Mouse (Mus musculus) small intestine, adult 2 months (tissue): ENCODE results near the gene Bst1. TPM values are rescaled to one million over a fixed set of nuclear protein-coding genes. Genes with fewer than 3 reads are reported as not detected.
A peak's percentile ranks its signal among the peaks of the same experiment; 100 is the strongest.

Experiments
- H3K27ac ChIP-seq: fragments of 200-500 bp; 2 replicates; pipeline ENCODE4 v1.5.1; 2012; ENCODE audit warnings: low read depth, low read length, control low read depth, inconsistent platforms; ENCODE audit not compliant: insufficient read depth
- H3K27me3 ChIP-seq: fragments of 200-500 bp; 2 replicates; pipeline ENCODE4 v1.6.1; 2012; ENCODE audit warnings: mild to moderate bottlenecking, moderate library complexity, low read length, inconsistent platforms; ENCODE audit not compliant: control insufficient read depth, insufficient read depth
- H3K36me3 ChIP-seq: fragments of 200-500 bp; 2 replicates; pipeline ENCODE4 v1.6.1; 2012; ENCODE audit warnings: mild to moderate bottlenecking, low read length, control low read depth, inconsistent platforms; ENCODE audit not compliant: control insufficient read depth, insufficient read depth
- H3K4me1 ChIP-seq: fragments of 200-500 bp; 2 replicates; pipeline ENCODE4 v1.6.1; 2012; ENCODE audit warnings: low read length, inconsistent platforms, mixed read lengths; ENCODE audit not compliant: control insufficient read depth, insufficient read depth, insufficient read length
- H3K4me3 ChIP-seq: fragments of 200-500 bp; 2 replicates; pipeline ENCODE4 v1.5.1; 2012; ENCODE audit warnings: low read depth, mild to moderate bottlenecking, control low read depth, inconsistent platforms, low read length, moderate library complexity
- CTCF ChIP-seq: fragments of 200-500 bp; IDR thresholded peaks from 2 replicates; pipeline ENCODE4 v1.5.1; 2012; ENCODE audit warnings: low read depth, mild to moderate bottlenecking, control low read depth, inconsistent platforms, low read length, moderate library complexity, mixed read lengths; ENCODE audit not compliant: insufficient replicate concordance, insufficient read length; ENCODE audit errors: extremely low read depth
- POLR2A ChIP-seq: fragments of 200-500 bp; IDR thresholded peaks from 2 replicates; pipeline ENCODE4 v1.6.1; 2012; ENCODE audit warnings: low read depth, mild to moderate bottlenecking, control low read depth, inconsistent platforms, low read length, moderate library complexity
- WGBS: fragments of 180-500 bp; shearing (Covaris S2); methylation state at CpG from one replicate; pipeline ENCODE4 v1.1.7; 2018; 5-methylcytosine and 5-hydroxymethylcytosine counted together
- polyA plus RNA-seq: library from polyadenylated mRNA; depleted of rRNA; stranded (reverse); fragments of >200 nt; gene quantifications from 2 replicates; pipeline ENCODE4 v1.2.3, GENCODE M21; 2012; rRNA removed

Gene Bst1
- polyA plus RNA-seq, 1 experiment, result 87.8 TPM

GRCm38 (mm10) chr5:43868711-43869600 lies 50.3 kb downstream of the Bst1 start:
- no peaks in the 10 kb centered on the region for H3K27me3 ChIP-seq
- peak overlapping the region; percentile 78 for H3K4me3 ChIP-seq
- H3K36me3 ChIP-seq, result no peaks in the 10 kb centered on the region
- peak overlapping the region; percentile 94 for H3K27ac ChIP-seq
- peaks cover 37% of the 10 kb centered on the region; the same call in 1 of the 2 replicates for H3K4me1 ChIP-seq
- TF ChIP-seq POLR2A (peak; percentile 87), CTCF (no peak)
- WGBS, result 1% methylated on average over 28 of the region's 28 CpGs

GRCm38 (mm10) chr5:43871845-43872244 lies 53.2 kb downstream of the Bst1 start:
- WGBS, result 13% methylated on average over 1 of the region's 1 CpGs

GRCm38 (mm10) chr5:43872652-43873051 lies 54.0 kb downstream of the Bst1 start:
- WGBS, result 49% methylated on average over 1 of the region's 1 CpGs
- peak overlapping the region; percentile 40 for H3K27ac ChIP-seq

More at GRCm38 (mm10) chr5:43871845-43872244, 53.2 kb downstream of the Bst1 start:
- Histone ChIP-seq H3K27me3 (no peaks in the 10 kb centered on the region), H3K27ac (0 out of 2 replicates have a peak overlapping the region, but pooled peaks have one; percentile 43), H3K36me3 (peaks cover 3% of the 10 kb centered on the region), H3K4me3 (no peak overlapping the region), H3K4me1 (peaks cover 21% of the 10 kb centered on the region; the same call in 1 of the 2 replicates)
- TF ChIP-seq POLR2A (no peak), CTCF (no peak)

GRCm38 (mm10) chr5:43882034-43882433 lies 63.3 kb downstream of the Bst1 start:
- Histone ChIP-seq H3K36me3 (peaks cover 21% of the 10 kb centered on the region), H3K4me3 (no peak overlapping the region), H3K27ac (no peak overlapping the region; the same call in 1 of the 2 replicates), H3K27me3 (no peaks in the 10 kb centered on the region), H3K4me1 (peaks cover 2% of the 10 kb centered on the region; the same call in 1 of the 2 replicates)
- no peak for TF ChIP-seq CTCF
- no peak for TF ChIP-seq POLR2A
- 82% methylated on average over 3 of the region's 3 CpGs for WGBS

More at GRCm38 (mm10) chr5:43872652-43873051, 54.0 kb downstream of the Bst1 start:
- Histone ChIP-seq H3K36me3 (peaks cover 3% of the 10 kb centered on the region), H3K27me3 (no peaks in the 10 kb centered on the region), H3K4me1 (peaks cover 17% of the 10 kb centered on the region; the same call in 1 of the 2 replicates), H3K4me3 (no peak overlapping the region)
- no peak for TF ChIP-seq CTCF
- no peak for TF ChIP-seq POLR2A

GRCm38 (mm10) chr5:43885060-43885820 lies 66.6 kb downstream of the Bst1 start:
- H3K27ac ChIP-seq, result no peak overlapping the region
- WGBS, result 50% methylated on average over 3 of the region's 3 CpGs
- no peak for TF ChIP-seq CTCF
- TF ChIP-seq POLR2A, result no peak

GRCm38 (mm10) chr5:43892386-43892785 lies 73.7 kb downstream of the Bst1 start:
- Histone ChIP-seq H3K27me3 (no peaks in the 10 kb centered on the region), H3K27ac (no peak overlapping the region), H3K4me3 (no peak overlapping the region), H3K36me3 (peaks cover 5% of the 10 kb centered on the region), H3K4me1 (peaks cover 2% of the 10 kb centered on the region; the same call in 1 of the 2 replicates)
- TF ChIP-seq POLR2A (no peak), CTCF (no peak)
- 36% methylated on average over 1 of the region's 1 CpGs for WGBS

More at GRCm38 (mm10) chr5:43885060-43885820, 66.6 kb downstream of the Bst1 start:
- H3K4me3 ChIP-seq, result no peak overlapping the region
- no peaks in the 10 kb centered on the region for H3K27me3 ChIP-seq
- H3K4me1 ChIP-seq, result peaks cover 2% of the 10 kb centered on the region; the same call in 1 of the 2 replicates
- H3K36me3 ChIP-seq, result peaks cover 24% of the 10 kb centered on the region

Other genes starting within 250 kb of the Bst1 start
- gene Cc2d2a, start 156.5 kb upstream of the Bst1 start, polyA plus RNA-seq, result 0.28 and 0.46 TPM in 2 replicates
- 12.0 and 25.8 TPM in 2 replicates for gene Fbxl5, start 2.8 kb downstream of the Bst1 start, polyA plus RNA-seq
- gene Cd38, start 49.7 kb downstream of the Bst1 start, polyA plus RNA-seq, result 12.4 and 17.6 TPM in 2 replicates
- not detected in 2 replicates for gene Gm7879, start 94.3 kb downstream of the Bst1 start, polyA plus RNA-seq
- 3.1 and 8.9 TPM in 2 replicates for gene Fgfbp1, start 162.9 kb downstream of the Bst1 start, polyA plus RNA-seq